Mouse (Mus musculus) spleen, adult 2 months (tissue): ENCODE data around the gene Etv3. TPM values are rescaled to one million over a fixed set of nuclear protein-coding genes. Genes with fewer than 3 reads are reported as not detected.

ENCODE experiments used
- DNase-seq, 2 experiments: peaks; one replicate each; pipeline versions ENCODE4 v3.0.0 to v3.0.0-alpha.2; 2012 to 2021; ENCODE audit warnings: low spot score in 2 of 2, low read depth in 1 of 2
- H3K27ac ChIP-seq: fragments of 200-500 bp; 2 replicates; pipeline ENCODE4 v1.5.1; 2012; ENCODE audit warnings: low read length, inconsistent platforms; ENCODE audit not compliant: insufficient read depth
- H3K27me3 ChIP-seq: fragments of 200-500 bp; 2 replicates; pipeline ENCODE4 v1.6.1; 2012; ENCODE audit warnings: mild to moderate bottlenecking, moderate library complexity, low read length, inconsistent platforms; ENCODE audit not compliant: control insufficient read depth, insufficient read depth
- H3K36me3 ChIP-seq: fragments of 200-500 bp; 2 replicates; pipeline ENCODE4 v1.6.1; 2012; ENCODE audit warnings: mild to moderate bottlenecking, low read length, inconsistent platforms; ENCODE audit not compliant: control insufficient read depth, insufficient read depth
- H3K4me1 ChIP-seq: fragments of 200-500 bp; 2 replicates; pipeline ENCODE4 v1.6.1; 2011; ENCODE audit warnings: inconsistent platforms; ENCODE audit not compliant: control insufficient read depth, insufficient read depth, insufficient read length
- H3K4me3 ChIP-seq: fragments of 200-500 bp; 2 replicates; pipeline ENCODE4 v1.5.1; 2011; ENCODE audit warnings: mild to moderate bottlenecking, inconsistent platforms; ENCODE audit not compliant: insufficient read depth, insufficient read length; ENCODE audit errors: extremely low read depth
- CTCF ChIP-seq: fragments of 200-500 bp; IDR thresholded peaks from 2 replicates; pipeline ENCODE4 v1.5.1; 2011; ENCODE audit warnings: mild to moderate bottlenecking, inconsistent platforms; ENCODE audit not compliant: insufficient read depth, insufficient read length, insufficient replicate concordance; ENCODE audit errors: extremely low read depth
- POLR2A ChIP-seq: fragments of 200-500 bp; IDR thresholded peaks from 2 replicates; pipeline ENCODE4 v1.6.1; 2011; ENCODE audit warnings: low read depth, low read length, inconsistent platforms
- WGBS: fragments of 180-500 bp; shearing (Covaris S2); methylation state at CpG from one replicate; pipeline ENCODE4 v1.1.7; 2018; 5-methylcytosine and 5-hydroxymethylcytosine counted together
- polyA plus RNA-seq: library from polyadenylated mRNA; depleted of rRNA; stranded (reverse); fragments of >200 nt; gene quantifications from 2 replicates; pipeline ENCODE4 v1.2.3, GENCODE M21; 2012

The Etv3 gene
- polyA plus RNA-seq, 1 experiment = 17.5 TPM

GRCm38 (mm10) chr3:87528841-87529240 lies 3.6 kb downstream of the Etv3 start:
- H3K27ac ChIP-seq = peak overlapping the region; percentile 74
- WGBS = 31% methylated on average over 8 of the region's 8 CpGs
- DNase-seq = no peak
- no peaks in the 10 kb centered on the region for H3K27me3 ChIP-seq
- peaks cover 28% of the 10 kb centered on the region for H3K4me1 ChIP-seq
- no peak overlapping the region for H3K4me3 ChIP-seq
- TF ChIP-seq CTCF (no peak), POLR2A (no peak)
- H3K36me3 ChIP-seq = peaks cover 25% of the 10 kb centered on the region

- Histone ChIP-seq H3K27me3 (no peaks in the 10 kb centered on the region), H3K4me1 (peaks cover 28% of the 10 kb centered on the region), H3K4me3 (no peak overlapping the region), H3K27ac (peak overlapping the region; percentile 74), H3K36me3 (peaks cover 29% of the 10 kb centered on the region)
- TF ChIP-seq POLR2A (no peak), CTCF (no peak)
- peak; percentile 77 to 86 for DNase-seq
- 10% methylated on average over 11 of the region's 11 CpGs for WGBS
Observed at GRCm38 (mm10) chr3:87529568-87529967, 4.4 kb downstream of the Etv3 start.

- no peak overlapping the region for H3K27ac ChIP-seq
- peaks cover 35% of the 10 kb centered on the region for H3K36me3 ChIP-seq
- no peak for TF ChIP-seq POLR2A
- TF ChIP-seq CTCF = no peak
- H3K27me3 ChIP-seq = no peaks in the 10 kb centered on the region
- H3K4me1 ChIP-seq = peaks cover 25% of the 10 kb centered on the region
- 72% methylated on average over 3 of the region's 3 CpGs for WGBS
- DNase-seq = no peak
- no peak overlapping the region for H3K4me3 ChIP-seq
Observed at GRCm38 (mm10) chr3:87530234-87530633, 5.0 kb downstream of the Etv3 start.

GRCm38 (mm10) chr3:87533667-87534378 lies 8.6 kb downstream of the Etv3 start:
- 92% methylated on average over 7 of the region's 7 CpGs for WGBS
- TF ChIP-seq POLR2A = no peak
- no peak for TF ChIP-seq CTCF
- Histone ChIP-seq H3K36me3 (peaks cover 52% of the 10 kb centered on the region), H3K4me1 (peaks cover 5% of the 10 kb centered on the region), H3K27ac (no peak overlapping the region), H3K4me3 (no peak overlapping the region), H3K27me3 (no peaks in the 10 kb centered on the region)
- DNase-seq = no peak

GRCm38 (mm10) chr3:87538034-87538433 lies 12.8 kb downstream of the Etv3 start:
- TF ChIP-seq POLR2A (no peak), CTCF (no peak)
- 82% methylated on average over 10 of the region's 10 CpGs for WGBS
- Histone ChIP-seq H3K4me3 (no peak overlapping the region), H3K27ac (no peak overlapping the region), H3K4me1 (peaks cover 3% of the 10 kb centered on the region; the same call in 1 of the 2 replicates), H3K36me3 (peaks cover 40% of the 10 kb centered on the region), H3K27me3 (no peaks in the 10 kb centered on the region)
- no peak for DNase-seq

GRCm38 (mm10) chr3:87540028-87540675 lies 14.9 kb downstream of the Etv3 start:
- TF ChIP-seq POLR2A = no peak
- no peak for TF ChIP-seq CTCF
- WGBS = 89% methylated on average over 11 of the region's 11 CpGs
- Histone ChIP-seq H3K27me3 (no peaks in the 10 kb centered on the region), H3K27ac (no peak overlapping the region), H3K4me3 (no peak overlapping the region), H3K4me1 (peaks cover 3% of the 10 kb centered on the region; the same call in 1 of the 2 replicates), H3K36me3 (peaks cover 25% of the 10 kb centered on the region)
- DNase-seq = no peak

- Histone ChIP-seq H3K4me3 (no peak overlapping the region), H3K27me3 (no peaks in the 10 kb centered on the region), H3K36me3 (peaks cover 20% of the 10 kb centered on the region), H3K4me1 (peaks cover 3% of the 10 kb centered on the region; the same call in 1 of the 2 replicates), H3K27ac (no peak overlapping the region)
- no peak for DNase-seq
- TF ChIP-seq CTCF (no peak), POLR2A (no peak)
- WGBS = 87% methylated on average over 8 of the region's 8 CpGs
Observed at GRCm38 (mm10) chr3:87540714-87541113, 15.5 kb downstream of the Etv3 start.
